Mouse (Mus musculus): Measurements from ENCODE around the gene 1110059E24Rik. TPM values are rescaled to one million over a fixed set of nuclear protein-coding genes. Genes with fewer than 3 reads are reported as not detected.
A peak's percentile ranks its signal among the peaks of the same experiment; 100 is the strongest.

The 1110059E24Rik gene
- polyA plus RNA-seq, 1 experiment from 2014 or later = 47.4 TPM

DNA sequence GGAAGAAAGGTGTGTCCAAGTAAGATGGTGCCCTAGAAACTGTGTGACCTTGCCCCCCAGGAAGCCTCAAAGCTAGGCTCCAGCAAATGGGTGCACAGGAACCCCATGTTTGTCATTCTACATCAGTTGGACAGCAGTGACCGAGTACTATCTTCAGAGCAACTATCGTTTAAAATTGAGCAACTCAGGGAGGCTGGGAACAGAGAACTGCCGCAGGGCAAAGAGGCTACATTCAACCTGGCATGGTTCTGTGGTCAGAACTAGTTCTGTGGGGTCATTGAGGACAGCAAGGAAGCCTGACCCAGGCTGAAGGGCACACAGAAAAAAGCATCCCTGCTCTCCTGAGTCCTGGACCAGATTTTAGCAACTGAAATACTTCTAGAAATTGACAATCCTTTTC lies 37.0 kb downstream of the 1110059E24Rik start:
- no peaks in the 10 kb centered on the region for H3K27me3 ChIP-seq (replicated peaks; ENCODE audit: insufficient read depth, low read length)
- TF ChIP-seq EP300 (IDR thresholded peaks at IDR 0.05) (no peak), CTCF (IDR thresholded peaks at IDR 0.05) (no peak)
- no peak overlapping the region for H3K27ac ChIP-seq (ENCODE audit: low read length)
- DNase-seq (ENCODE audit: low spot score) (no peak), ATAC-seq (no peak)
- WGBS = 74% methylated on average over 3 of the region's 3 CpGs
- no peaks in the 10 kb centered on the region for H3K9me3 ChIP-seq (ENCODE audit: low read length)
- no peak overlapping the region for H3K4me3 ChIP-seq (ENCODE audit: low read depth, low read length)
- H3K9ac ChIP-seq (replicated peaks; ENCODE audit: low read depth) = no peak overlapping the region
- H3K36me3 ChIP-seq (ENCODE audit: insufficient read depth, low read length) = no peaks in the 10 kb centered on the region
- no peak overlapping the region for H3K4me2 ChIP-seq (replicated peaks; ENCODE audit: low read depth, low read length)
- H3K4me1 ChIP-seq (ENCODE audit: insufficient read depth, low read depth, low read length) = 0 out of 2 replicates have a peak, but pooled peaks cover 4% of the 10 kb centered on the region

DNA sequence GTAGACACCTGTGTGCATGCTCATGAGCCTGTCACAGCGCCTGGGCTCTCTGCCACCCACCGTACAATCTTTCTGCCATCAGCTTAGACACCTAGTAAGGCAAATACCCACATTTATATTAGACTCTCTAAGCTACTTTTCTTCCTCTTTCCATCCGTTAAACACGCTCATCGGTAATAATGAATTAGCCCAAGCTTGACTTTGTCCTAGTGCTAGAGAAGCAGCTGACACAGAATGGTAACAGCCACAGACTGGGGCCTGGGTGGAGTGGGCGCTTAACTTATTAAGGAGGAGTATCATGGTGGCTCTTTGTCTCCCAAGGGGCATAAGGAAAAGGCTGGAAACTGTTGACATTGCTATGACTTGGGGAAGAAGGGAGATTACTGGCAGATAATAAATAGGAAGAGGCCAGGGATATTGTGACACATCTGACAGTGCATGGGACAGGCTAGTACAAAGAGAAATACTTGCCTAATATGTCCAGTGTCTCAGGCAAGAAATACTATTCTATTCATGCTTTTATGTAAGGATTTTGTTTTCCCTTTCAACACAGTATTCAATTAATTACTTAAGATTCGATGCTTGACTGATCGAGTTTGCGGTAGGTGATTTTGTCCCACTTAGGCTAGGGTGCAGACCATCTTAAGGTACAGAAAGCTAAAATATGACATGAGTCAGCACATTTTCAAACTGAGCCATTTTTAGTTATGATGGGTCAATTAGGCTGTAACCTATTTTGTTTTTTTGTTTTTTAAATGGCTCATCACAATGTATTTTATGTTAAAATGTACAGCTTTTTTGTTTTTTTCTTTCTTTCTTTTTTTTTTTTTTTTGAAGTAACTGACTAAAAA lies 40.8 kb downstream of the 1110059E24Rik start:
- 85% methylated on average over 9 of the region's 9 CpGs for WGBS
- H3K27ac ChIP-seq (ENCODE audit: low read length) = no peak overlapping the region
- H3K4me3 ChIP-seq (ENCODE audit: low read depth, low read length) = no peak overlapping the region
- no peaks in the 10 kb centered on the region for H3K27me3 ChIP-seq (replicated peaks; ENCODE audit: insufficient read depth, low read length)
- no peak overlapping the region for H3K9ac ChIP-seq (replicated peaks; ENCODE audit: low read depth)
- no peak overlapping the region for H3K4me2 ChIP-seq (replicated peaks; ENCODE audit: low read depth, low read length)
- ATAC-seq = no peak
- peak; percentile 36 for DNase-seq (ENCODE audit: low spot score)
- no peaks in the 10 kb centered on the region for H3K9me3 ChIP-seq (ENCODE audit: low read length)
- H3K36me3 ChIP-seq (ENCODE audit: insufficient read depth, low read length) = no peaks in the 10 kb centered on the region
- H3K4me1 ChIP-seq (ENCODE audit: insufficient read depth, low read depth, low read length) = 0 out of 2 replicates have a peak, but pooled peaks cover 4% of the 10 kb centered on the region
- no peak for TF ChIP-seq CTCF (IDR thresholded peaks at IDR 0.05)
- no peak for TF ChIP-seq EP300 (IDR thresholded peaks at IDR 0.05)

DNA sequence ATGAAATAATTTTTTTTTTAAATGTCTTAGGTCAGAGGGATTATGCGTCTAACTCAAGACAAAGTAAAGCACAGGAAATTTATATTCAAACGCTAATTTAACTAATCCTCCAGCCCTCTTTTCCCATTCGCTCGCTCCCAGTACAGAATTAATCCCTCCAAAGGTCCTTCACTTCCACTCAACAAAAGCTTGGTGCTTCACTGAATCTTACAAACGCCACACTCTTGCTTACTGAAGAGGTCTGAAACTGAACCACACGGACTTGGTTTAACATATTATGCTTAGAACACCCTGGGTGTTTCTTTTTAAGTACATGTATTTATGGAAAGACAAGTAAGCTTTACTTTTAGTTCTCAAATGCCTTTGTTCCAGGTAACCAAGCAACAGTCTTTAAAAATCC lies 41.5 kb downstream of the 1110059E24Rik start:
- DNase-seq (ENCODE audit: low spot score) (peak; percentile 36), ATAC-seq (no peak)
- Histone ChIP-seq H3K9me3 (ENCODE audit: low read length) (no peaks in the 10 kb centered on the region), H3K9ac (replicated peaks; ENCODE audit: low read depth) (no peak overlapping the region), H3K4me2 (replicated peaks; ENCODE audit: low read depth, low read length) (no peak overlapping the region), H3K27ac (ENCODE audit: low read length) (no peak overlapping the region), H3K27me3 (replicated peaks; ENCODE audit: insufficient read depth, low read length) (no peaks in the 10 kb centered on the region), H3K4me1 (ENCODE audit: insufficient read depth, low read depth, low read length) (0 out of 2 replicates have a peak, but pooled peaks cover 4% of the 10 kb centered on the region), H3K36me3 (ENCODE audit: insufficient read depth, low read length) (no peaks in the 10 kb centered on the region), H3K4me3 (ENCODE audit: low read depth, low read length) (no peak overlapping the region)
- TF ChIP-seq CTCF (IDR thresholded peaks at IDR 0.05) = no peak
- WGBS = 48% methylated on average over 6 of the region's 6 CpGs

DNA sequence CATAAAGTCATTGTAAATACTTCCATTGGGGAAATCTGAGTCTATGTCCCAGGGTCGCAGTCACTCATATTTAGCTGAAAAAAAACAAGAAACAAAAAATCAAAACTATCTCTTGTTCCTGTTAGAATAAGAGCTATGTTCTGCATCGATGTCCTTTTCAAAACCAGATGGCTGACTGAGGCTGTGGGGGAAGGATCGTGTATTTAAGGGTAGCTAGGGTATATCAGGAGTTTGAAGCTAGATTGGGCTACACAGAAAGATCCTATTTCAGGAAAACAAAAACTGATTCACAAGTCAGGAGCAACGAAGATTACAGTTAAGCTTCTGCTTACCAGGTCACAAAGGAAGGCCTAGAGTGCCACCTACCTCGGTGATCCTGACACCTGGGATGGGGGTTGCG lies 42.5 kb downstream of the 1110059E24Rik start:
- no peak for DNase-seq (ENCODE audit: low spot score)
- H3K27me3 ChIP-seq (replicated peaks; ENCODE audit: insufficient read depth, low read length) = no peaks in the 10 kb centered on the region
- H3K4me1 ChIP-seq (ENCODE audit: insufficient read depth, low read depth, low read length) = 0 out of 2 replicates have a peak, but pooled peaks cover 4% of the 10 kb centered on the region
- no peak for ATAC-seq
- H3K4me2 ChIP-seq (replicated peaks; ENCODE audit: low read depth, low read length) = no peak overlapping the region
- no peak overlapping the region for H3K9ac ChIP-seq (replicated peaks; ENCODE audit: low read depth)
- no peaks in the 10 kb centered on the region for H3K9me3 ChIP-seq (ENCODE audit: low read length)
- TF ChIP-seq EP300 (IDR thresholded peaks at IDR 0.05) (no peak), CTCF (IDR thresholded peaks at IDR 0.05) (no peak)
- 87% methylated on average over 6 of the region's 6 CpGs for WGBS
- no peaks in the 10 kb centered on the region for H3K36me3 ChIP-seq (ENCODE audit: insufficient read depth, low read length)
- H3K4me3 ChIP-seq (ENCODE audit: low read depth, low read length) = no peak overlapping the region
- no peak overlapping the region for H3K27ac ChIP-seq (ENCODE audit: low read length)

DNA sequence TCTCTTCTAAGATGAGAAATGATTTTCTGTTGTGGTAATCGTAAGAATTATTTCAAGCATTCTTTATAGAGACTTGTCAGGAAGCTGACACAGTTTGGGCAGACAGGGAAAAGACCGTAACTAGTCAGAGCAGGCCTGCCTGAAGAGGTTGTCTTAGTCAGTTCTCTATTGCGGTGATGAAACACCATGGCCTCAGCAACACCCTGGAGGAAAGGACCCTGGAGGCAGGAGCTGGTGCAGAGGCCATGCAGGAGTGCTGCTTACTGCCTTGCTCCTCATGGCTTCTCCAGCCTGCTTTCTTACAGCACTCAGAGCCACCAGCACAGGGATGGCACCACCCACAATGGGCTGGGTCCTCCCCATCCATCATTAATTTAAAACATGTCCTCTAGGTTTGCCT lies 47.5 kb downstream of the 1110059E24Rik start:
- WGBS = 71% methylated on average over 3 of the region's 3 CpGs

DNA sequence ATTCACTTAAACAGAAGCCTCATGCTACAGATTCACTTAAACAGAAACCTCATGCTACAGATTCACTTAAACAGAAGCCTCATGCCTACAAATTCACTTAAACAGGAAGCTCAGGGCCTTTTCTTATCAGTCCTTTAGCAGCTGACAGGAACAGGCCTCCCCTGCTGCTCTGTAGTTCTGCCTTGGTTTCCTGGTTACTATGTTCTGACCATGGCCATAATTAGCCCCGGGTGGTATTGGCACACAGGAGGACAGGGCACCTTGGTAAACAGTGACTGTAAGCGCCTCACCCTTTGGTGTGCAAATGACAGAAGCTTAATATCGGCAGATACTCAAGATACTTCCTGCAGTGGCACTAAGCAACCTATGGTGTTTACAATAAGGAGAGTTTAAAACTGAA lies 48.9 kb downstream of the 1110059E24Rik start:
- no peak overlapping the region; the same call in 1 of the 2 replicates for H3K27ac ChIP-seq (ENCODE audit: low read length)

More for the DNA sequence above, 47.5 kb downstream of the 1110059E24Rik start:
- Histone ChIP-seq H3K36me3 (ENCODE audit: insufficient read depth, low read length) (no peaks in the 10 kb centered on the region), H3K9me3 (ENCODE audit: low read length) (no peaks in the 10 kb centered on the region), H3K4me3 (ENCODE audit: low read depth, low read length) (no peak overlapping the region), H3K4me1 (ENCODE audit: insufficient read depth, low read depth, low read length) (no peaks in the 10 kb centered on the region), H3K27ac (ENCODE audit: low read length) (no peak overlapping the region), H3K9ac (replicated peaks; ENCODE audit: low read depth) (no peak overlapping the region), H3K4me2 (replicated peaks; ENCODE audit: low read depth, low read length) (no peak overlapping the region), H3K27me3 (replicated peaks; ENCODE audit: insufficient read depth, low read length) (no peaks in the 10 kb centered on the region)
- 0 out of 2 replicates have a peak, but pooled peaks have one; percentile 16 for ATAC-seq
- peak; percentile 25 for DNase-seq (ENCODE audit: low spot score)
- no peak for TF ChIP-seq CTCF (IDR thresholded peaks at IDR 0.05)
- TF ChIP-seq EP300 (IDR thresholded peaks at IDR 0.05) = no peak

More for the DNA sequence above, 48.9 kb downstream of the 1110059E24Rik start:
- Histone ChIP-seq H3K4me3 (ENCODE audit: low read depth, low read length) (no peak overlapping the region), H3K36me3 (ENCODE audit: insufficient read depth, low read length) (no peaks in the 10 kb centered on the region), H3K9ac (replicated peaks; ENCODE audit: low read depth) (no peak overlapping the region), H3K4me1 (ENCODE audit: insufficient read depth, low read depth, low read length) (no peaks in the 10 kb centered on the region), H3K9me3 (ENCODE audit: low read length) (no peaks in the 10 kb centered on the region), H3K27me3 (replicated peaks; ENCODE audit: insufficient read depth, low read length) (no peaks in the 10 kb centered on the region), H3K4me2 (replicated peaks; ENCODE audit: low read depth, low read length) (no peak overlapping the region)
- 19% methylated on average over 3 of the region's 3 CpGs for WGBS
- ATAC-seq (peak; percentile 46; the same call in 1 of the 2 replicates), DNase-seq (ENCODE audit: low spot score) (peak; percentile 48)
- TF ChIP-seq EP300 (IDR thresholded peaks at IDR 0.05) (no peak), CTCF (IDR thresholded peaks at IDR 0.05) (no peak)

Data from lung, postnatal 0 days (tissue).